Mouse (Mus musculus): Measurements from ENCODE around the gene 2900011O08Rik. TPM values are rescaled to one million over a fixed set of nuclear protein-coding genes. Genes with fewer than 3 reads are reported as not detected.

The 2900011O08Rik gene
- polyA plus RNA-seq (2014; fragmentation: Nextera tagmentation; extraction: Ambion mirVana), result 0.31 and 0.55 TPM in 2 replicates

- H3K27me3 ChIP-seq (ENCODE audit: insufficient read depth, low read length), result no peaks in the 10 kb centered on the region
- no peak within 1 kb of the TSS for H3K27ac ChIP-seq (ENCODE audit: low read depth)
- H3K9me3 ChIP-seq (ENCODE audit: low read depth, low read length), result no peaks in the 10 kb centered on the region
- peak within 1 kb of the TSS; percentile 85 for H3K4me2 ChIP-seq
- H3K9ac ChIP-seq, result peak within 1 kb of the TSS; percentile 44
- no peaks in the 10 kb centered on the region for H3K4me1 ChIP-seq (ENCODE audit: insufficient read depth)
- peak within 1 kb of the TSS; percentile 40 for H3K4me3 ChIP-seq (ENCODE audit: low read depth, low read length)
- WGBS, result under 1% methylated on average over 31 of the region's 31 CpGs
- no peak for TF ChIP-seq CTCF (IDR thresholded peaks at IDR 0.05; ENCODE audit: low read depth)
- peak; percentile 78 for ATAC-seq (ENCODE audit: insufficient read depth)
- H3K36me3 ChIP-seq (ENCODE audit: insufficient read depth), result no peaks in the 10 kb centered on the region
- peak; percentile 41 for DNase-seq
Observed at GRCm38 (mm10) chr16:13986574-13987478, at the start of gene 2900011O08Rik, which contains the start of gene Ifitm7. Gene 2900011O08Rik (plus strand): TSS chr16:13986604. Gene Ifitm7 (minus strand): TSS chr16:13986888.

GRCm38 (mm10) chr16:13940139-13940846, 46.1 kb upstream of the 2900011O08Rik start:
- H3K36me3 ChIP-seq (ENCODE audit: insufficient read depth), result no peaks in the 10 kb centered on the region
- peak overlapping the region; percentile 49 for H3K9ac ChIP-seq
- H3K4me1 ChIP-seq (ENCODE audit: insufficient read depth), result no peaks in the 10 kb centered on the region
- H3K9me3 ChIP-seq (ENCODE audit: low read depth, low read length), result no peaks in the 10 kb centered on the region
- DNase-seq (peak; percentile 73), ATAC-seq (ENCODE audit: insufficient read depth) (peak; percentile 96)
- H3K27me3 ChIP-seq (ENCODE audit: insufficient read depth, low read length), result 0 out of 2 replicates have a peak, but pooled peaks cover 3% of the 10 kb centered on the region
- peak overlapping the region; percentile 98 for H3K4me2 ChIP-seq
- peak overlapping the region; percentile 59 for H3K4me3 ChIP-seq (ENCODE audit: low read depth, low read length)
- WGBS, result 5% methylated on average over 28 of the region's 28 CpGs
- no peak for TF ChIP-seq CTCF (IDR thresholded peaks at IDR 0.05; ENCODE audit: low read depth)
- no peak overlapping the region for H3K27ac ChIP-seq (ENCODE audit: low read depth)

- 2% methylated on average over 34 of the region's 34 CpGs for WGBS
- Histone ChIP-seq H3K9me3 (ENCODE audit: low read depth, low read length) (no peaks in the 10 kb centered on the region), H3K9ac (peak overlapping the region; percentile 49), H3K4me2 (peak overlapping the region; percentile 98), H3K36me3 (ENCODE audit: insufficient read depth) (no peaks in the 10 kb centered on the region), H3K4me1 (ENCODE audit: insufficient read depth) (no peaks in the 10 kb centered on the region), H3K27ac (ENCODE audit: low read depth) (no peak overlapping the region), H3K27me3 (ENCODE audit: insufficient read depth, low read length) (0 out of 2 replicates have a peak, but pooled peaks cover 3% of the 10 kb centered on the region), H3K4me3 (ENCODE audit: low read depth, low read length) (peak overlapping the region; percentile 59)
- peak; percentile 50 for DNase-seq
- no peak for TF ChIP-seq CTCF (IDR thresholded peaks at IDR 0.05; ENCODE audit: low read depth)
- ATAC-seq (ENCODE audit: insufficient read depth), result peak; percentile 84
Observed at GRCm38 (mm10) chr16:13940847-13941395, 45.5 kb upstream of the 2900011O08Rik start.

DNA sequence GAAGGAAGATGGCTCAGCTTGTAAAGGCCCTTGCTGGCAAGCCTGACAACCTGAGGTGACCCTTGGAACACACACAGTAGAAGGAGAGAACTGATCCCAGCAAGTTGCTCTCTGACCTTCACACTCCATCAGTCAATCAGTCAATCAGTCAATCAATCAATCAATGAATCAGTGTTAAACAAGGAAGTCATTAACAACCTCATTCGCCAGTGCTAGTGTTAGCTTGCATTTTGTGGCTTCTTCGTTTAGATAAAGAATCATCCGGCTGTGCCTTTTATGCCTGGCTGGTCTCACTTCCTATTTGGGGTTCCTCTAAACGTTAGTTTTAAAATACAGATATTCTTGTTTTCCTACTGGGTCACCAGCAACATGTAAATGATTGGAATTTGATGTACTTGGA, 42.2 kb upstream of the 2900011O08Rik start:
- Histone ChIP-seq H3K27ac (ENCODE audit: low read depth) (no peak overlapping the region), H3K27me3 (ENCODE audit: insufficient read depth, low read length) (0 out of 2 replicates have a peak, but pooled peaks cover 3% of the 10 kb centered on the region), H3K9ac (no peak overlapping the region), H3K36me3 (ENCODE audit: insufficient read depth) (no peaks in the 10 kb centered on the region), H3K9me3 (ENCODE audit: low read depth, low read length) (no peaks in the 10 kb centered on the region), H3K4me2 (no peak overlapping the region), H3K4me1 (ENCODE audit: insufficient read depth) (no peaks in the 10 kb centered on the region), H3K4me3 (ENCODE audit: low read depth, low read length) (no peak overlapping the region)
- WGBS, result 27% methylated on average over 4 of the region's 4 CpGs
- TF ChIP-seq CTCF (IDR thresholded peaks at IDR 0.05; ENCODE audit: low read depth), result no peak
- peak; percentile 3 for DNase-seq
- no peak for ATAC-seq (ENCODE audit: insufficient read depth)

- Histone ChIP-seq H3K27ac (ENCODE audit: low read depth) (no peak overlapping the region), H3K4me1 (ENCODE audit: insufficient read depth) (no peaks in the 10 kb centered on the region), H3K4me2 (no peak overlapping the region), H3K4me3 (ENCODE audit: low read depth, low read length) (no peak overlapping the region), H3K36me3 (ENCODE audit: insufficient read depth) (no peaks in the 10 kb centered on the region), H3K27me3 (ENCODE audit: insufficient read depth, low read length) (0 out of 2 replicates have a peak, but pooled peaks cover 3% of the 10 kb centered on the region), H3K9ac (no peak overlapping the region), H3K9me3 (ENCODE audit: low read depth, low read length) (no peaks in the 10 kb centered on the region)
- DNase-seq, result no peak
- TF ChIP-seq CTCF (IDR thresholded peaks at IDR 0.05; ENCODE audit: low read depth), result no peak
- no peak for ATAC-seq (ENCODE audit: insufficient read depth)
- 64% methylated on average over 5 of the region's 5 CpGs for WGBS
Observed at GRCm38 (mm10) chr16:13944752-13945151, 41.7 kb upstream of the 2900011O08Rik start.

DNA sequence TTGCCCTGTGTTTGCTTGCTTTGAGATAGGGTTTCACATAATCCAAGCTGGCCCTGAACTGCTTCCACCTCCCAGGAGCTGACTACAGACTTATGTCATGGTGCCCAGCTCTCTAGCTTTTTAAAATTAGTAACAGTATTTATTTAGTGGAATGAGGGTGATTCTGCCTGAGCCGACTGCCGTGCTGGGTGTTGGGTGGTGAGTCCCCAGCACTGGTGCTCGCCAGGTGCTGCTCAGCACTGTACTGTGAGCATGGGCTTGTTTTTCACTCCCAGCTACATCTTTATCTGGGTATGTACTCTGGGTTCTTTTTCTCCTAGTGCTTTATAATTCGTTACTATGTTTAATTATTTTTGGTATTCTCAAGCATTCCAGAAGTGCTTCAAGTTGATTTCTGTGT, 41.3 kb upstream of the 2900011O08Rik start:
- no peak for DNase-seq
- TF ChIP-seq CTCF (IDR thresholded peaks at IDR 0.05; ENCODE audit: low read depth), result no peak
- Histone ChIP-seq H3K4me3 (ENCODE audit: low read depth, low read length) (no peak overlapping the region), H3K4me2 (no peak overlapping the region), H3K27me3 (ENCODE audit: insufficient read depth, low read length) (0 out of 2 replicates have a peak, but pooled peaks cover 3% of the 10 kb centered on the region), H3K27ac (ENCODE audit: low read depth) (no peak overlapping the region), H3K36me3 (ENCODE audit: insufficient read depth) (no peaks in the 10 kb centered on the region), H3K4me1 (ENCODE audit: insufficient read depth) (no peaks in the 10 kb centered on the region), H3K9ac (no peak overlapping the region), H3K9me3 (ENCODE audit: low read depth, low read length) (no peaks in the 10 kb centered on the region)
- no peak for ATAC-seq (ENCODE audit: insufficient read depth)
- 56% methylated on average over 4 of the region's 4 CpGs for WGBS

Data from lung, embryonic 14.5 days (tissue).